Mouse (Mus musculus) left cerebral cortex, postnatal 36 days (tissue): ENCODE measurements around the gene Ring1. TPM values are rescaled to one million over a fixed set of nuclear protein-coding genes. Genes with fewer than 3 reads are reported as not detected.
"Not testable (repeated sequence)": the region's sequence is repeated elsewhere in the genome, so short reads cannot be mapped to it uniquely, and the experiment has no call there.

ENCODE experiments used
- DNase-seq, 2 experiments: peaks; one replicate each; pipeline ENCODE4 v3.0.0; 2021 to 2022; ENCODE audit warnings: low spot score in 2 of 2, mixed read lengths in 1 of 2
- intact Hi-C: fragments of 180-260 bp; cut with DNase I; formaldehyde crosslinking; loops from one replicate; pipeline ENCODE4 v1.15.1; 2025
- total RNA-seq, 2 experiments: library from RNA; stranded (reverse); gene quantifications; 2 replicates each; pipeline ENCODE4 v1.2.3; 2021

The Ring1 gene
- total RNA-seq, 2 experiments from 2014 or later, result 33.5 to 35.9 TPM

DNA sequence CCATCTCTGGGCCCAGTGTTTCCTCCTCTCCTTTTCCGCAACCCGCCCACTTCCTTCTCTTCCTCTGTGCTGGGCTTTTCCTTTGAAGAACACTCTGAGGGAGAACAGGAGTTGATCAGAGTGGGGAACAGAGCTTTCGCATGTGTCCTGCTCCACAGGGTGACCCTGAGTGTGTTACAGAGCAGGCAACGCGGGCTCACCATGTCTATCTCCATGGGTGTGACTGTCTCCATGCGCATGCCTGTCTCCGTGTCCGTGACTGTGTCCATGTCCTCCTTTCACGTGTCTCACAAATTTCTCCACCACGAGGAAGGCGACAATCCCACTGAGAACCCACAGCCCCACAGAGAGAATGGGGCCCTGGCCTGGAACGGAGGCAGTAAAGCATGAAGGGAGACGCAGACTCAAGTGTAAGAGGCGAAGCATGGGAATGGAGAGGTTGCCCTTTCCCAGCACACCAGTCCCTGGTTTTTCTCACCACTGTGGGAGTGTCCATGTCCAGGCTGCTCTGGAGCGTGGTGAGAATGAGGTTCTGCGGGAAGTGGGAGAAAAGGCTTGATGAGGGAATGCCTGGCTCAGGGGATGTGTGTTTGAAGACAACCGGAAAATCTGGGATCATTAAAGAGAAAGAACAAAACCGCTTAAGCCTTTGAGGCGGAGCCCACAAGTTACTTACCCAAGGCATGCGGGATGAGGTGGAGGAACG, 5.6 kb upstream of the Ring1 start:
- intact Hi-C loops, result loop anchor here (10.0 kb wide), 1 partner anchor 565 kb away; the partner anchor contains the start of genes Ager and Pbx2
- DNase-seq, result peak in 1 of 2 experiments; percentile 4

DNA sequence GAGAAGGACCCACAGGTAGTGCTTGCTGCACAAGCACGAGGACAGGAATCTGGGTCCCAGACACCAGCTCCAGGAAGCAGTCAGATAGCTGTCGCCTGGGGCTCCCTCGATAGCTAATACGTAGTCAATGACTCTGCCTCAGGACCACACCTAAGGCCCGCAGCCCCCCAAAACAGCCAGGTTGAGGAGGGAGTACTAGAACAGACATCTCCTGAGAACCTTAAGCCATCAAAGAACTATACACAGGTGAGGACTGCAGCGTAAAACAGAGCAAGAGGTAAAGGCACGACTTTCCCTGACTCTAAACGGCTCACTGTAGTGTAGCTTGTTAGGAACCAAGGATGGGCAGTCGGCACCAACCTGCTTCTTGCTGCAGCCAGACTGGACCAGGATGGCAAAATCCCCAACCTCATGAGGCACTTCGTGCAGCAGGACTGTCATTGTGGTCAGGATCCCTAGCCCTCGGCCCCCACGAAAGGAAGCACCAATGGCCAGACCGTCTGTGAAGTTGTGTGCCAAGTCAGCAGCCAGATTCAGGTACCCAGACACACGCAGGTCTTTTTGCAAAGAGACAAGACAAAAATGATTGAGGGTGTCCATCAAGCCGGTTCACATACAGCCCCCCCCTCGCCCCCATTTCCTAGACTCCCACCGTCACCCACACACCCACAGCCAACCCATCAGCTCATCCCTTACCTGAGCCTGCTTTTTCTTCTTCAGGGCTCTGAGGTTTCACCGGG, 4.8 kb upstream of the Ring1 start:
- intact Hi-C loops, result no loop called here
- DNase-seq, result no peak

DNA sequence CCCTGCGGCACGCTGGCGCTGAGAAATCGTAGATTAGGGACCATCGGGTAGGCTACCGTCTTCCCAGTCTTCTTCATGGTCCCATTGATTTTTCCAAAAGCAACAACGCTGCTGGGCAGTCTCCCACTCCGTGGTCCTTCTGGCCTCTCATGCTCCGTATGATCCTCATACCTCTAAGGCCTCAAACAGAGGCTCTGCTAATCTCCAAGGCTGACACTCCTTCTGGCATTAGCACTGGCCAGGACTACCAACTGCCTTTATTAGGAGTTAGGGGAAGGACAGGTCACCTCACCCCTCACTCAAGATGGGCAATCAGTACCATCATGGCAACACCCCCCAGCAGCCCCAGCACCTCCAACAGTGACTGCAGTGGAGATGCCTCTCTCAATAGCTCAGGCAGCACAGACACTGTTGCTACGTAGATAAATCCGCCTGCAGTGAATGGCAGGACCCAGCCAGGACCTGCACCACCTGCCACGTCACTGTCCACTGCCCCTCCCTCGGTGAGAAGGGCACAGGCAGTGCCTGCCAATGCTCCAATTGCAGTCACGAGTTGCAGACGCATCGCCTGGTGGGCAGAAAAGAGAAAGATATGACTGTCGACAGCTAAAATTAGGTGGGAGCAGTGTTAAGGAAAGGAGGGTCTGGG, 4.1 kb upstream of the Ring1 start:
- DNase-seq, result no peak
- intact Hi-C loops, result no loop called here

DNA sequence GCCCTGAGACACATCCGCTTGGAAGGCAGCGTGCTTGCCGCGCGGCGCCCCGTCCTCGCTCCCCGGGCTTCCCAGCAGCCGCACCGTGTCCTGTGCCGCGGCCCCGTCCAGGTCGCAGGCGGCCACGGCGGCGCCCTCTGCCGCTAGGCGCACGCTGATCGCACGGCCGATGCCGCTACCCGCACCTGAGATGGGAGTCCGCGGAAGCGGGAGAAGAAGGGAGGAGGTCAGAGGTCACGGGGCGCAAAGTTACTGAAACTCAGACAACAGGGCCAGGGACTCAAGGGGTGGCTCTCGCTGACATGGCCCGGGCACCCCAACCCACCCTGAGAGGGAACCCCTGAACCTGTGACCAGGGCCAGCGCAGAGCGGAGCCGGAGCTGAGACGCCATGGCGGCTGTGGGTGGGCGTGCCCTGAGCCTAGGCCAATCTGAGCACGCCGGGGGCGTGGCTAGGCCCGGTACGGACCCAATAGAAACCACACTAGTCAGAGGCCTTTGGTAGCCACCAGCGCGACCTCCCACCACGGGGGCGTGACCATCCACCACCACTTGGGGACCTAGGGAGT, 3.3 kb upstream of the Ring1 start, which contains the start of gene H2-Ke6:
Gene H2-Ke6 (minus strand): TSS at position 405 of the 568 bp plus-strand sequence.
- intact Hi-C loops, result no loop called here
- DNase-seq, result peak; percentile 87 to 88

DNA sequence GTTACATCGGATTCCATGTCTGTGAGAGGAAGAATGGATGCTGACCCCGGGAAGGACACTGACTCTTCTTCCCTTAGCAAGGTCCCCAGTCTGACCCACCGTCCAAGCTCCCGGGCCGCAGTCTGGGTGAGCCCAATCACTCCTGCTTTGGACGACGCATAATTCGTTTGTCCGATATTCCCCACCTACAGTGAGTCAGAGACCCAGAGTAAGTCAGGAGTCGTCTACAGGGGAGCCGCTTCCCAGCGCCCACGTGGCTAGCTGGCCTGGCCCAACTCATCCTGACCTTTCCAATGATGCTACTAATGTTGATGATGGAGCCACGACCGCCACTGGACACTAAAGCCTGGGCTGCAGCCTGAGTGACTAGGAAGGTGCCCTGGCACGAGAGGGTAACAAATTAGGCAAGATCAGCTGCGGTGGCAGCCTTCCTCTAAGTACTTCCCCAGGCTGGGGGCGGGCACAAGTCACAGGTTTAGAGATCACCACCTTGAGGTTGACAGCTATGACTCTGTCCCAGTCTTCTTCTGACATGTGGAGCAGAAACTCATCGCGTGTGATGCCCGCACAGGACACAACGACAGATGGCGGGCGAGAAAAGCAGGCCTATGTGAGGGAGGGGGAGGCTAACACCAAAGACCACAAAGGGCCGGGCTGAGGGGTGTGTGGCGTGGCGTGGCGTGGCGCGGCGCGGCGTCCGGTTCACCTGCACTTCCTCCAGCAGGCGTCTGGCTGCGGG, 2.6 kb upstream of the Ring1 start:
- DNase-seq, result no peak
- intact Hi-C loops, result no loop called here

DNA sequence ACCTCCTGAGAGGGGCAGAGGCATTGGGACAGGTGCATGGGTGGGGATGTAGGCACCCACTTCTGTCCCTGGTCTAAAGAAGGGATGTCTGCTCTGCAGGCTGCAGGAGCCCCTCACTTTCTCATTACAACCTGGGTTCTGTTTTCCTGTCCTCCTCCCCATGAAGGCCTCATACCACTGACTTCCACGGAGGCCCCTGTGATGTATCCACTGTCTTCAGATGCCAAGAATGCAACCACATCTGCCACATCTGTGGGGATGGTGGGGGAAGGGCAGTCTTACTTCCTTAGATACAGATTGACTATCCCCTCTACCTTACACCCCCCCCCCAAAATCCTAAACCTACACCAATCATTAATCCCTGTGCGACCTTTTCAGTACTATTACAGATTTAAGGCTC, 1.7 kb upstream of the Ring1 start:
- intact Hi-C loops, result no loop called here
- DNase-seq, result no peak

DNA sequence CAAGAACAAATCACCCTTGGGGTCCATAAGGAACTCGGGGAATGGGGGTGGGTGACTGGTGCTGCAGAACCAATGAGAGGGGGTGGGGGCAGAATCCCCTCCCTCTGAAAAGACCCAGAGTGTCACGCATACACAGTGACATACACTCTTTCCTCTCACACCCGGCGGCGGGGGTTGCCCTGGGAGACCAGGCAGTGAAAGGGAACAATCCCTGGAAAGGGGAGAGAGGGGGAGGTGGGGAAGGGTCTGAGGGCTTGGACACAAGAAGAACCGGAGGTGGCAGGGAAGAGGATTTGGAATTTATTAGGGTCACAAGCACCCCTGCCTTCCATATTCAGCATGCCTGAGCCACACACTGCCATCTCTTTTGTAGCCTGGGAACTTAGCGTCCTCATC, 1.3 kb upstream of the Ring1 start:
- DNase-seq, result no peak
- intact Hi-C loops, result no loop called here

DNA sequence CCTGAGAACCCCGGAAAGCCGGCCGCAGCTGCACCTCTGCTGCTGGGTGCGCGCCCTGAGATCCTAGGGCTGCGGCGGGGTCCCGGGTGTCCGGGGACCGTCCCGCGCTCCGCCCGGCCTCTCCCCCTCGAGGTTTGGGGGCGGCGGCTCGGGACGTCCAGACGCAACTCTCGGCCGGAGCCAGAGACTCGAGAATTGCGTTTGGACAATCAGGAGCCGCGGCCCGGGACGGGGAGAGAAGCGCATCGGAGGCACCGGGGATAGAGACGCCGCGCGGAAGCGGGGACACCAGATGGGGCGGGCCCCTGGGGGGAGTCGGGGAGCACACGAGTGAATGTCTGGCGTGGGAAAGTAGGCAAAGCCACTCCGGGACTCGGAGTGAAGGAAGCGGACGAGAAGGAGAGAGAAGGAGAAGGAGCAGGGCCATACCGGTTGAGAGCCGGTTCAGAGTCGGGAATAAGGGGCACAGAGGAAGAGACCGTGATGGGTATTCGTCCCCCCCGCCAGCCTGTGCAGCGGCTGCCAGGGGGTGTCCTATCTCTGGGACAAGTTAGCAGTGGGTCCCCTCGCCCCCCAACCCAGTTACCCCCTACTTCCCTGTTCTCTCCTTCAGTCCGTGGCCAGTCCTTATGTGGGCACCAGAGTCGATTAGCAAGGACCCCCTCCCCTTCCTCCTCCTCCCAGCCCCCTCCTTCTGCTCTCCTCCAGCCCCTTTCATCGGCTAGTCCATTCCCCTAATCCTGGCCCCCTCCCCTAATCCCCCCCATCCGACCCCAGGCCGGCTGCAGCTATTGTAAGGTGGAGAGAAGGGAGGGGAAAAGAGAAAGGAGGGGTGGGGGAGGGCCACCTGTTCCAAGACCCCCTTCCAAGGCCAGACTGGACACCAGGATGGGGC, 628 bp upstream of the Ring1 start:
- DNase-seq, result no peak
- intact Hi-C loops, result no loop called here

DNA sequence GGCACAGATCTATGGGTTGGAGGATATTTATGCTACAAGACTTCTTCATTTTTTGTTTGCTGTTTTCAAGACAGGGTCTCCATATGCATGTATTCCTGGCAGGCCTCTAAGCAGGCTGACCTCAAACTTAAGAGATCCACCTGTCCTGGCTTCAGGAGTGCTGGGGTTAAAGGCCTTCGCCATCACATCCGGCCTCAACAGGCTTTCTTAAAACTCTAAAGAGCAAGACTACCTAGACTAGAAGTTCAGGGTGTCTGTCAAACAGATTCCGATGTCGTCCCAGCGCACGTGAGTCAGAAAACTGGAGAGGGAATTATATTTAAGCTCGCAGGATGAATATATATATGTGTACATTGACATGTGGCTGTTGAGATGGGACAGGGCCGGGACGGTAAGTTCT, 802 bp downstream of the Ring1 start:
- no peak for DNase-seq
- intact Hi-C loops, result no loop called here

DNA sequence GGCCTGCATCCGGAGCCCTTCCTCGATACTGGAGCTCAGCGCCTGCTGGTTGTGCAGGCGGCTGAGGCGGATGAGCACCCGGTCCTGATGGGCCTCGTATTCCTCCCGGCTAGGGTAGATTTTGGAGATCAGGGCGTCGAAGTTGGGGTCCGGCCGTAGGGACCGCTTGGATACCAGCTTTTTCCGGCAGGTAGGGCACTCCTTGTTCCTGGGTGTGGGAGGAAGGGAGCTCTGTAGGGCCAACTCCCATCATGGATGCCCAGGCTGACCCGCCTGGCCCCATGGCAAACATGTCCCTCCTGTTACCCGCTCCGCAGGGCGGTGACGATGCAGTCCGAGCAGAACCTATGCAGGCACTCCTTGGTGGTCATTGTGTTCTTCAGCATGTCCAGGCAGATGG, 1.5 kb downstream of the Ring1 start:
- intact Hi-C loops, result no loop called here
- DNase-seq, result no peak

DNA sequence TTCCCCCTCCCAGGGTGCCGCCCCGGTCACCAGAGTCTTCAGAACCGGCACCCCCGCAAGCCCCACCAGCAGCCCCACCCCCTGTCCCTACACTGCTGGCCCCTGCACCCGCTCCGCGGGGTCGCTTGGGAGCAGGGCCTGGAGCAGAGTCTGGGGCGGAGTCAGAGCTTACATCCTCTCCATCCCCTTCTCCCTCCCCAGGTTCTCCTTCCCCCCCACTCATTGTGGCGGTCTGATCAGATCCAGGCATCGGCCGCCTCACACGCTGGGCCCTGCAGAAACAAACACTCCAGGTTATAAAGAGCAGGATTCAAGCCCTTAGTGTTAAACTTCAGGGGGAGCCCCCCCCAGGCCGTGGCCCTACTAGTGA, 2.1 kb downstream of the Ring1 start:
- no peak for DNase-seq
- intact Hi-C loops, result no loop called here

DNA sequence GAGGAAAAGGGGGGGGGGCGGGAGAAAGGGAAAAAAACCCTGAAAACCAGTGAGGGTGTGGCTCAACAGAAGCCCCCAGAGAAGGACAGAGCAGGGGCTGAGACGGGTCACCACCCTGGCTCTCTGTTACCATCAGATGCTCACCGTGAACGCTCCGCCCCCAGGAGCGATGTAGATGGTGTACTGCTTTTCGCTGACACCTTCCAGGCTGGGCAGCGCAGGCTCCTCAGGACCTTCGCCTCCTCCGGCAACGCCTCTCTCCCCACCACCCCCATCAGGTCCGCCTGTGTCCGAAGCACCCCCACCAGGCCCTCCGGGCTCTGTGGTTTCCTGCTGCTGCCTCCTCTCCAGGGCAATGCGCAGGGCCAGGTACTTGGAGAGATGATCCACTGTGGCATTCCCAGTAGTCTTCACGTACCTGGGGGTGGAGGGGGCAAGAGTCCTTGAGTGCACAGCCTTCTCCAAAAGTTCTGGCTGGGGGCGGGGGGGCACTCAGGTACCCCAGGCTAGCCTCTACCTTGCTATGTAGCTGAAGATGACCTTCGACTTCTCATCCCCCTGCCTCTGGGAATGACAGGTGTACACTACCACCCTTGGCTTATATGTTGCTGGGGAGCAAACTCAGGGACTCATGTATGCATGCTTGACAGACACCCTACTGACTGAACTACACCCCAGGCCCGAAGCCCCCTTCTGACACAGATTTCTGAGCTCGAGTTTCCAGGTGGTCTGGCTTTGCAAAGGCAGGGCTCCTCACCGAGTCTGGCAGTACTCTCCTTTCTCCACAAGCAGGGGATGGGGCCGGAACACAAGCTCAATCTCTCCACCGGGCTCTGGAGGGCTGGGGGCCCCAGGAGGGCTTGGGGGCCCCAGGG, 2.7 kb downstream of the Ring1 start:
- intact Hi-C loops, result loop anchor here (1.0 kb wide), 1 partner anchor 63 kb away; no protein-coding TSS in a partner anchor
- DNase-seq, result no peak

DNA sequence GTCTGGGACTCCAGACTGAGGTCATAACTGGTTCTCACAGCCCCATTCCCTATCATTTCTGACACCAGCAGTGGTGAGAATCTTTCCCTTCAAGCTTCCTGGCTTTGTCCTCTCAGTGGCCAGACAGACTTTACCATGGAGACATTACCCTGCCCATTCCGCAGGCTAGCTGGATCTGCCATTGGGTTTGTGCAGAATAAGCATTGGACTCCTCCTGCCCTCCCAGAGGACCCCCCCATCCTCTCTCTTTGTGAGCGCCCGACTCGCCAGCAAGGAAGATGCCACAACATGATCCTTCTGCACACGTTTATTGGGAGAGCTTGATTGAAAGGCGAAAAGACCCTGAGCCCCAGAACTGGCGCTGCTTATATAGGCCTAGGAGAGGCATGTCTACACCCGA, 11.0 kb downstream of the Ring1 start:
- intact Hi-C loops, result no loop called here
- DNase-seq, result no peak

DNA sequence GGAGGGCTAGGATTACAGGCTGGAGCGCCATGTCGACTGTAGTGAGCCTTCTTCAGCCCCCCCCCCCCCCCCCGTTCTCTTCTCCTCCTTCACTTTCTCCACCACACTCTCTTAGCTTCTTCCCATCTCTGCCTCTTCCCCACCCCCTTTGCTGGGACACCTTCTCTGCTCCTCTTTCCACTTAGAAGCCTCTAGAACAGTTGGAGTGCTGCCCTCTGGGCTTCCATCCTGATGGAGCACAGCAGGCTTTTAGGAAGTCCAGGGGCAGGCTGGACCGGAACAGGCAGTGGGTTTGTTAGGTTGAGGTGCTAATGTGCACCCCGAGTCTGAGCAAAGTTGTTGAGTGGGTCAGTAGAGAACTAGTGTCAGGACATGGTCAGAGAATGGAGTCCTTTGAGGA, 14.3 kb downstream of the Ring1 start:
- no peak for DNase-seq
- intact Hi-C loops, result no loop called here

DNA sequence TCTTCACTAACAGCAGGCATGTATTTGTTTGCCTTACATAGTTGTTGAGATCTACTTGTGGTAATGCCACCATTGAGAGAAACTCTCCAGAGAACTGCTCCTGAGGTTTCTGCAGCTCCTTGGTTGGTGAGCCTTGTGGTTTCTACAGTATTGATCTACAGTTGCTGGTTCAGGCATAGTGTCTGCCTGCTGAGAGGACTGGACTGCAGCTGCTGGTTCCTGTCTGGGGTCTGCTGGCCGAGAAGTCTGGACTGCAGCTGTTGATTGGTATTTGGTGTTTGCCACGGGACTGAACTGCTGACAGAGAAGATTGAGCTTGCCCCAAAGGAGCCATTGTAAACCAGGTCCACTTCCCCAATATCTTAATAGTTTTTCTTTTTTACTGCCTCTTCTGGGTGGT, 17.9 kb downstream of the Ring1 start:
- no peak for DNase-seq
- intact Hi-C loops, result loop anchor here (5.0 kb wide), 1 partner anchor 39 kb away; no protein-coding TSS in a partner anchor

DNA sequence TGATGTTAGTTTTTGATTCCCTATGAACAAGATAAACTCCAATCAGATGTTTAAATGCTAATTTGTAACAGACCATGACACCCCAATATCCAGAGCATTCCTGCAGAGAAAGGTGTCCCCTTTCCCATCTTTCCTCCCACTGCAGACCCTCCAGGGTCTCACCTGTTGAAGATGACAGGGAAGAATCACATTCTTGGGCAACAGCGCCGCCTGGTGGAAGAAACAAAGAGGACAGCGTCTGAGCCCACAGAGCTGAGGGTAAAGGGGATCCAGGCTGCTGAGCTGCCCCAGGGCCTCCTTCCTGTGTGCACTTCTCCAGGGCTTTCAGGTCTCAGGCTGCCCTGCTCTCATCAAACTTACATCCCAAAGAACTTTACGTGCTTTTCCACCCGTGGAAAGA, 21.1 kb downstream of the Ring1 start:
- intact Hi-C loops, result no loop called here
- DNase-seq, result no peak

DNA sequence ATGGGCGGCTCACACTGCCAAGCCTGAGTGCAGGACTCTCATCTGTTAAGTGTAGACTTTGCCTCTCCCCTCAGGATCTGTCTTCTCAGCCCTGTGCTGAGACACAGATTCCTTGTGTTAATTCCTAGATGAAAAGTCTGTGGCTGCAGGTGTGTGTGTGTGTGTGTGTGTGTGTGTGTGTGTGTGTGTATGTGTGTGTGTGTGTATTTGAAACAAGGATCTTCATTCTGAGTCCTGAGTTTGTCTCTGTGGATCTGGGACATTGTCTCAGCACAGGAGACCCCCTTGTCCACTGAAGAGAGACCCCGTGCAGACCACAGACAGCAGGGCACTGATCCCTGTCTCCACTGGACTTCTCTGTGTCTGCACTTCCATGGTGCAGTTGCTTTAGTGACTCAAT, 23.7 kb downstream of the Ring1 start:
- not testable (repeated sequence) for DNase-seq
- intact Hi-C loops, result loop anchor here (2.0 kb wide), 1 partner anchor 1262 kb away; the partner anchor contains the start of gene H2-D1

DNA sequence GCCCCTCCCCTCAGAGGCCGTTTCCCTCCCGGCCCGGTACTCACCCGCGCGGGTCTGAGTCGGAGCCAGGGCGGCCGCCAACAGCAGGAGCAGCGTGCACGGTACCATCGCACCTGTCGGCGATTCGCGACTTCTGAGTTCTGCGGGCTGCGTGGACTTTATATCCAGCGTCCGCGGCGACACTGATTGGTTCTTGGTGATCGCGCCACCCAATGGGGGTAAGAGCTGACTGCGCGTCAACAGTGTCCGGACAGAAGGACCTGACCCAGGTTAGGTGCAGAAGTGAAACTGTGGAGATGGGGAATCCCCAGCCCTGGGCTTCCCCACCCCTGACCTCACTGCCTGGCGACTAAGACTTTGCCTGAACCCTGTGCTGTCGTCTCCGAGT, 24.3 kb downstream of the Ring1 start, which contains the start of gene H2-K1:
Gene H2-K1 (minus strand): TSS at position 198 of the 388 bp plus-strand sequence.
- DNase-seq, result peak; percentile 56 to 65
- intact Hi-C loops, result loop anchor here (2.0 kb wide), 1 partner anchor 1263 kb away; the partner anchor contains the start of gene H2-D1
